Mouse (Mus musculus) heart, postnatal 0 days (tissue): Measurements from ENCODE around the gene Wiz. TPM values are rescaled to one million over a fixed set of nuclear protein-coding genes. Genes with fewer than 3 reads are reported as not detected.

Experiments
- ATAC-seq: fragments of 200-750 bp; cut with Nextera tagmentation; 2 replicates; pipeline ENCODE4 v1.8.0; 2017; ENCODE audit warnings: low read depth, moderate number of reproducible peaks, moderate library complexity; ENCODE audit not compliant: insufficient read depth
- DNase-seq: peaks from one replicate; pipeline ENCODE4 v3.0.0-alpha.2; 2016; ENCODE audit warnings: low spot score
- H3K27ac ChIP-seq: fragments of 300-500 bp; sonication (generic); 2 replicates; pipeline ENCODE4 v1.5.1; 2014; ENCODE audit warnings: low read depth, mild to moderate bottlenecking
- H3K27me3 ChIP-seq: fragments of 300-500 bp; sonication (generic); 2 replicates; pipeline ENCODE4 v1.6.1; 2014; ENCODE audit warnings: low read length, mixed read lengths; ENCODE audit not compliant: control insufficient read depth, insufficient read depth
- H3K36me3 ChIP-seq: fragments of 300-500 bp; sonication (generic); replicated peaks from 2 replicates; pipeline ENCODE4 v1.6.1; 2014; ENCODE audit warnings: low read length, mixed read lengths; ENCODE audit not compliant: control insufficient read depth, insufficient read depth
- H3K4me1 ChIP-seq: fragments of 300-500 bp; sonication (generic); 2 replicates; pipeline ENCODE4 v1.6.1; 2014; ENCODE audit warnings: antibody characterized with exemption; ENCODE audit not compliant: control insufficient read depth, insufficient read depth
- H3K4me2 ChIP-seq: fragments of 300-500 bp; sonication (generic); 2 replicates; pipeline ENCODE4 v1.6.1; 2014; ENCODE audit warnings: low read depth, mild to moderate bottlenecking, low read length, moderate library complexity
- H3K4me3 ChIP-seq: fragments of 300-500 bp; sonication (generic); 2 replicates; pipeline ENCODE4 v1.5.1; 2014; ENCODE audit warnings: low read depth, low read length
- H3K9ac ChIP-seq: fragments of 300-500 bp; sonication (generic); replicated peaks from 2 replicates; pipeline ENCODE4 v1.6.1; 2014; ENCODE audit warnings: low read depth, low read length, mixed read lengths
- H3K9me3 ChIP-seq: fragments of 300-500 bp; sonication (generic); replicated peaks from 2 replicates; pipeline ENCODE4 v1.6.1; 2016; ENCODE audit warnings: low read length; ENCODE audit not compliant: control insufficient read depth
- CTCF ChIP-seq: IDR thresholded peaks from 2 replicates; pipeline ENCODE4 v1.5.1; 2016; ENCODE audit warnings: antibody characterized with exemption, control low read depth, low read depth
- EP300 ChIP-seq: IDR thresholded peaks from 2 replicates; pipeline ENCODE4 v1.6.1; 2016; ENCODE audit warnings: antibody characterized with exemption, low read depth
- WGBS: fragments of 180-500 bp; shearing (Covaris S2); extraction: QIAGEN DNeasy Blood & Tissue Kit; methylation state at CpG from one replicate; pipeline ENCODE4 v1.1.7; 2014; 5-methylcytosine and 5-hydroxymethylcytosine counted together
- polyA plus RNA-seq: library from polyadenylated mRNA; unstranded; fragments of >200 nt; fragmentation: Nextera tagmentation; extraction: Ambion mirVana; gene quantifications from 2 replicates; pipeline ENCODE4 v1.2.1, GENCODE M21; 2015
- total RNA-seq: library from RNA; depleted of rRNA; stranded (reverse); fragments of >200 nt; gene quantifications from 2 replicates; pipeline ENCODE4 v1.2.3, GENCODE M21; 2014; ENCODE audit warnings: low replicate concordance

Gene Wiz
- total and polyA plus RNA-seq, 2 experiments from 2014 or later, result 7.0 to 21.4 TPM

DNA sequence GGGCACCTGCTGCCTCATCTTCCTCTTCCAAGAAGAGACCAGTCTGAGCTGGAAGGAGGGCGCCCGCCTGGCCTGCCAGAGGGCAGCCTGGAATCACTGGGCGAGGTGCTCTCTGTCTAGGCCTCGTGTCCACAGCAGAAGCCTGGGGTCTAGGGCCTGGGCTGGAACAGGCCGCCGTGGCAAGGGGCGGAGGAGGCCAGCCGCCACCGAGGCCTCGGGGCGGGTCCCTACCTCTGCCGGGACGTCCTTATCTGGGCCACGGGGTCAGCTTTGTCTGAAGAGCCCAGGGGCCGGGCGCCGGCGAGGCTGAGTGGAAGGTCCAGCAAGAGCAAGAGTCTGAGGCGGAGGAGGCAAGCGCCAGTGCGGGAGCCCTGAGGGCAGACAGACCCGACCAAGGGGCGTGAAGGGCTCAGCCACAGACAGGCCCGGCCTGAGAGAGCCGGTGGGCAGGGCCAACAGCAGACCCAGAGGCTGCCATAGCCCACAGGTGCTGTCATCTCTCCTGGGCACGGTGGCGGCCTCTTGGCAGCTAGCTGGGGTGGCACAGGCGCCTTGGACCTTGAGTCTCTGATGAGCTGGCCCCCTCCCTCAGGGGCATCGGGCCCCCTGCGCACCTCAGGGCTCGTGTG lies 55.5 kb downstream of the Wiz start:
- 66% methylated on average over 31 of the region's 31 CpGs for WGBS
- ATAC-seq (peak; percentile 30; the same call in 1 of the 2 replicates), DNase-seq (no peak)
- H3K36me3 ChIP-seq, result peaks cover 81% of the 10 kb centered on the region
- H3K9me3 ChIP-seq, result no peaks in the 10 kb centered on the region
- no peak overlapping the region for H3K4me2 ChIP-seq
- H3K4me3 ChIP-seq, result no peak overlapping the region
- no peaks in the 10 kb centered on the region for H3K4me1 ChIP-seq
- no peak overlapping the region for H3K27ac ChIP-seq
- H3K9ac ChIP-seq, result no peak overlapping the region
- no peaks in the 10 kb centered on the region for H3K27me3 ChIP-seq
- TF ChIP-seq CTCF (no peak), EP300 (no peak)

DNA sequence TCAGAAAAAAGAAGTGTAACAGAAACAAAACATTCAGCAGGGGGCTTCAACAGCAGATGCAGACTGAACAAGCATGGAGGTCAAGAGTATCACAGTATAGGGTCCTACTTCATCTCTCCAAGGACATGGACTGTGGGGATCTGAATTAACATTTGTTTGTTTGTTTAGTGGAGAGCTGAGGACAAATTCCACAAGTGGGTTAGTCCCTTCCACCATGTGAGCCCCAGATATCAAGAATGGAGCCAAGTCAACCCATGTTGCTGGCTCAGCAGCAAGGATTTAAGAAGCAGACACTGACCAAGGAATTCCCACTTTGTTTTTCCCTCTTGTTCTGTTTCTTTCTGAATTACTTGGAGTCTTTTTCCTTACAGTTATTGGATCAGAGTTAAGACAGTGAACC lies 61.7 kb downstream of the Wiz start:
- Histone ChIP-seq H3K27me3 (no peaks in the 10 kb centered on the region), H3K9ac (no peak overlapping the region), H3K9me3 (no peaks in the 10 kb centered on the region), H3K27ac (no peak overlapping the region), H3K36me3 (peaks cover 64% of the 10 kb centered on the region), H3K4me3 (no peak overlapping the region), H3K4me2 (no peak overlapping the region), H3K4me1 (peaks cover under 1% of the 10 kb centered on the region; the same call in 1 of the 2 replicates)
- TF ChIP-seq CTCF, result no peak
- DNase-seq (no peak), ATAC-seq (no peak)

DNA sequence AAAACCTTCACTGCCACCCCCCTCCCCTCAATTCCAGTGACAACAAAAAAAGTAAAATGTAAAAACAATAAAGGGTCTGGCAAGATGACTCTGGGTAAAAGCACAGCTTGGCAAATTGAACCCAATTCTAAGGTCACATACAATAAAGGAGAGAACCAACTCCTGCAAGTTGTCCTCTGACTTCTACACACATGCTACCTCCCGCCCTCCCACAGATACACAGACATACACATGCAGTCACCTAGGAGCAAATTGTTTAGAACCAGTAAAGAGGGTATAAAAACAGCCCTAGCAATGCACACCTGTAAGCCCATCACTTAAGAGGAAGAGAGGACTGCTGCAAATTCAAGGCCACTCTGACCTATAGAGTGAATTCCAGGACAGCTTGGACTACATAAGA lies 66.4 kb downstream of the Wiz start:
- no peak overlapping the region for H3K4me3 ChIP-seq
- no peak for ATAC-seq
- no peak overlapping the region for H3K9ac ChIP-seq
- peaks cover 44% of the 10 kb centered on the region for H3K36me3 ChIP-seq
- no peak for DNase-seq
- peaks cover 20% of the 10 kb centered on the region for H3K4me1 ChIP-seq
- H3K4me2 ChIP-seq, result no peak overlapping the region
- TF ChIP-seq EP300 (no peak), CTCF (no peak)
- 86% methylated on average over 1 of the region's 1 CpGs for whole genome bisulfite sequencing
- no peak overlapping the region; the same call in 1 of the 2 replicates for H3K27ac ChIP-seq
- H3K9me3 ChIP-seq, result no peaks in the 10 kb centered on the region
- no peaks in the 10 kb centered on the region for H3K27me3 ChIP-seq

DNA sequence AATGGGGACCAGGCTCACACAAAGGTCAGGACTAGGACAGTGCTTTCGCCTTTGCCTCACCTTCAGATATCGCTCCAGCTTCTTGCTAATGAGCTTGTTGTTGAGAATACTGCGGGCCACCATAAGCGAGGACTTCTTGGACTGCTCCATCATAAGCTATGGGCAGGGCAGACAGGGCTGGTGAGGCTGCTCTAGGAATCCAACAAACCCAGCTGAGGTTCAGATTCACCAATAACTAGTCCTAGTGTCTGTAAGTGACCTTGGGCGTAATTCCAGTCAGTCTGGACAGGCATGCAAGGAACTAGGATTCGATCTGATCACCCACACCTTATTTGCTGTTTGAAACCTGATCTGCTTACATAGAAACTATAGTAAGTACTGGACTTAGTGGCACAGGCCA lies 67.4 kb downstream of the Wiz start:
- WGBS, result 11% methylated on average over 6 of the region's 6 CpGs

DNA sequence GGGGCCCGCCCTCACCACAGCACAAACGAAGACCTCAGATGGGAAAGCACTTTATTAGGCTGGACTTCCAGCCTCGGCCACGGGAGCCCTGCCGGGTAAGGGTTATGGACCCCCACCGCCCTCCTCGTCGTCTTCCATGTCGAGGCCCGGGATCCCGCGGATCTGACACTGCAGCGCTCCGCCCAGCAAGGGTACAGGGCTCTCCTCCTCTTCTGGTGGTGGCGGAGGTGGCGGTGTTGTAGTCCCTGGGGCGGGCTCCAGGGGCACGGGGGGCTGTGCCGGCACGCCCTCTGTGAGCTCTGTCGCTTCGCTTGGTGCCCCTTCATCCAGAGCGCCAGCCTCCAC lies 67.9 kb downstream of the Wiz start:
- ATAC-seq, result peak; percentile 59
- 0% methylated on average over 22 of the region's 23 CpGs for WGBS
- Histone ChIP-seq H3K4me3 (peak overlapping the region; percentile 78), H3K9me3 (no peaks in the 10 kb centered on the region), H3K27ac (peak overlapping the region; percentile 95), H3K4me1 (peaks cover 20% of the 10 kb centered on the region), H3K27me3 (no peaks in the 10 kb centered on the region), H3K9ac (peak overlapping the region; percentile 68), H3K4me2 (peak overlapping the region; percentile 92), H3K36me3 (peaks cover 45% of the 10 kb centered on the region)
- DNase-seq, result no peak
- TF ChIP-seq CTCF (no peak), EP300 (0 out of 2 replicates have a peak, but pooled peaks have one; percentile 10)

More for the DNA sequence above, 67.4 kb downstream of the Wiz start:
- peaks cover 45% of the 10 kb centered on the region for H3K36me3 ChIP-seq
- peak overlapping the region; percentile 68 for H3K9ac ChIP-seq
- peak overlapping the region; percentile 78 for H3K4me3 ChIP-seq
- DNase-seq (no peak), ATAC-seq (no peak)
- TF ChIP-seq EP300 (no peak), CTCF (no peak)
- H3K4me2 ChIP-seq, result peak overlapping the region; percentile 92
- H3K9me3 ChIP-seq, result no peaks in the 10 kb centered on the region
- no peaks in the 10 kb centered on the region for H3K27me3 ChIP-seq
- peak overlapping the region; percentile 95 for H3K27ac ChIP-seq
- peaks cover 20% of the 10 kb centered on the region for H3K4me1 ChIP-seq
